15 mouse cellular contexts compared by ENCODE assay signal in genomic region chr13:69703505-69703904, GRCm38 (mm10). TPM values are rescaled to one million over a fixed set of nuclear protein-coding genes. Genes with fewer than 3 reads are reported as not detected.
"Had no signal": no experiment of that assay in that cellular context is flagged by ENCODE, and none has a peak within 500 bp of the region (broad histone marks: within the 10 kb centered on the region; RNA-seq: fewer than 3 reads in every experiment).

No protein-coding gene starts in this region.

- H3K27ac ChIP-seq: kidney, embryonic 15.5 days; left cerebral cortex, adult 2 months; limb, embryonic 15.5 days; liver, embryonic 12.5 days; midbrain, embryonic 13.5 days; stomach, embryonic 15.5 days had no signal

- H3K4me1 ChIP-seq: kidney, embryonic 15.5 days; limb, embryonic 15.5 days; stomach, embryonic 15.5 days had no signal

- H3K4me3 ChIP-seq: kidney, embryonic 15.5 days; left cerebral cortex, adult 2 months; limb, embryonic 15.5 days; liver, embryonic 12.5 days; midbrain, embryonic 13.5 days; stomach, embryonic 15.5 days had no signal

- H3K9ac ChIP-seq: kidney, embryonic 15.5 days; limb, embryonic 15.5 days; liver, embryonic 12.5 days; lung, embryonic 14.5 days; midbrain, embryonic 13.5 days; stomach, embryonic 15.5 days had no signal

- H3K27me3 ChIP-seq: liver, embryonic 12.5 days; midbrain, embryonic 13.5 days; stomach, embryonic 15.5 days had no signal

- H3K36me3 ChIP-seq: kidney, embryonic 15.5 days; limb, embryonic 15.5 days; liver, embryonic 12.5 days; stomach, embryonic 15.5 days had no signal

- DNase-seq: kidney, postnatal 14 days; lung, embryonic 14.5 days; lung, postnatal 10 days; lung, postnatal 4 days; right cerebral cortex, postnatal 14 days; thymus, adult 2 months; thymus, postnatal 25 days had no signal

- H3K9me3 ChIP-seq: kidney, embryonic 15.5 days; limb, embryonic 15.5 days; liver, embryonic 12.5 days; midbrain, embryonic 13.5 days; stomach, embryonic 15.5 days had no signal

RNA-seq across cellular contexts. Expression of gene Ube2ql1, which starts 36.2 kb away (rescaled TPM):
- total RNA-seq: megakaryocyte, adult 5-6 weeks had no signal
- polyA plus RNA-seq: testis, adult 2 months had no signal
